Mouse (Mus musculus): ENCODE results near the gene Galc. TPM values are rescaled to one million over a fixed set of nuclear protein-coding genes. Genes with fewer than 3 reads are reported as not detected.

Galc gene
- total and polyA plus RNA-seq, 3 experiments = not detected

DNA sequence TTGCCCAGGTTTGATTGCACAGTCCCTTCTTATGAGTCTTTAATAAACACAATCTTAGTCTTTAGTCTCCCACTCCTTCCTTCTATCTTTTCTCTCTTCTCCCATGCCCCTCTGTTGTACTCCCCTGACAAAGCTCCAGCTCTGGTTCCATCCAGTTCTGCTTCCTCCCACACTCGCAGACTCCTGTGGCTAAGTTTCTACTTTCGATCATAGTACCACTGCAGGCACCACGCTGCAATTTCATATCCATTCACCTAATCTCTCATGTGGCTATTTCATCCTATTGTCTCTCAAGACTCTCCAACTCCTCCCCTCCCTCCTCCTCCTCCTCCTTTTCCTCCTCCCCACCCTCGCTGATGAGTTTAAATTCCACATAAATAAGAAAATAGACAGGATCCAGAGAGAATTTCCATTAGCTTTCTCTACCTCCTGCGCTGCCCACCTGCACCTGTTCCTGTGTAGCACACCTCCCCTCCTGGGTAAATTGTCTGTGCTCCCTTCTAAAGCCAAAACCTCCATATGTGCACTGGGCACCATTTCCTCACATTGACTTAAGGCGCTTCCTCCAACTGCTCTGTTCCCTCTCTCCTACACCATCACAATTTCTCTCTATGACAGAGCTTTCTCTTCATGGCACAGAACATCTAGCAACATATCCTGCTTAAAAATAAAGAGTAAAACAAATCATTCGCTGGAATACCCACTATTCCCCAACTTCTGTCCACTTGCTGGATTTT, 48.1 kb upstream of the Galc start:
- no peak for DNase-seq (ENCODE audit: low read depth, low spot score)
- Histone ChIP-seq H3K9ac (ENCODE audit: control insufficient read depth, low read depth, low read length, poor library complexity, severe bottlenecking) (no peak overlapping the region), H3K4me1 (ENCODE audit: control insufficient read depth in 1 of 2, insufficient read depth in 2 of 2, low read length in 2 of 2) (no peaks in the 10 kb centered on the region), H3K36me3 (ENCODE audit: control insufficient read depth in 1 of 2, insufficient read depth in 2 of 2, low read length in 2 of 2) (no peaks in the 10 kb centered on the region), H3K79me2 (ENCODE audit: control insufficient read depth, insufficient read depth, low read length, poor library complexity) (no peaks in the 10 kb centered on the region), H3K27ac (ENCODE audit: control insufficient read depth, low read depth, low read length) (no peak overlapping the region), H3K9me3 (replicated peaks; ENCODE audit: insufficient read depth, low read length) (no peaks in the 10 kb centered on the region), H3K4me3 (ENCODE audit: control insufficient read depth in 1 of 2, insufficient read depth in 1 of 2, low read depth in 2 of 2, low read length in 2 of 2) (no peak overlapping the region), H3K27me3 (ENCODE audit: control insufficient read depth in 1 of 2, insufficient read depth in 2 of 2, low read length in 2 of 2) (no peaks in the 10 kb centered on the region)
- TF ChIP-seq E2F4 (IDR thresholded peaks at IDR 0.05; ENCODE audit: borderline replicate concordance, low read depth, low read length) (no peak), MEF2A (IDR thresholded peaks at IDR 0.05; ENCODE audit: extremely low read depth, insufficient replicate concordance, low read depth, low read length, poor library complexity, severe bottlenecking) (no peak), POLR2AphosphoS2 (IDR thresholded peaks at IDR 0.05; ENCODE audit: low read length) (no peak), POLR2A (IDR thresholded peaks at IDR 0.05; ENCODE audit: control insufficient read depth in 1 of 2, insufficient read depth in 1 of 2, low read depth in 1 of 2, low read length in 2 of 2, poor library complexity in 1 of 2) (no peak), SMC3 (IDR thresholded peaks at IDR 0.05; ENCODE audit: low read depth, low read length) (no peak), MYB (IDR thresholded peaks at IDR 0.05; ENCODE audit: low read depth, low read length) (no peak), MYC (IDR thresholded peaks at IDR 0.05; ENCODE audit: low read depth, low read length) (no peak), RCOR1 (IDR thresholded peaks at IDR 0.05; ENCODE audit: low read depth, low read length) (no peak), MAFK (IDR thresholded peaks at IDR 0.05; ENCODE audit: borderline replicate concordance, low read depth, low read length) (no peak), POLR2AphosphoS5 (IDR thresholded peaks at IDR 0.05; ENCODE audit: borderline replicate concordance, low read depth, low read length) (no peak), JUND (IDR thresholded peaks at IDR 0.05; ENCODE audit: low read depth, low read length) (no peak), EP300 (IDR thresholded peaks at IDR 0.05; ENCODE audit: low read depth in 1 of 2, low read length in 2 of 2) (no peak), RAD21 (IDR thresholded peaks at IDR 0.05; ENCODE audit: low read depth, low read length) (no peak), NRF1 (IDR thresholded peaks at IDR 0.05; ENCODE audit: insufficient read depth, low read depth, low read length, poor library complexity, severe bottlenecking) (no peak), NELFE (IDR thresholded peaks at IDR 0.05; ENCODE audit: low read depth, low read length) (no peak), KAT2A (conservative IDR thresholded peaks at IDR 0.05; ENCODE audit: low read depth, low read length) (no peak)

DNA sequence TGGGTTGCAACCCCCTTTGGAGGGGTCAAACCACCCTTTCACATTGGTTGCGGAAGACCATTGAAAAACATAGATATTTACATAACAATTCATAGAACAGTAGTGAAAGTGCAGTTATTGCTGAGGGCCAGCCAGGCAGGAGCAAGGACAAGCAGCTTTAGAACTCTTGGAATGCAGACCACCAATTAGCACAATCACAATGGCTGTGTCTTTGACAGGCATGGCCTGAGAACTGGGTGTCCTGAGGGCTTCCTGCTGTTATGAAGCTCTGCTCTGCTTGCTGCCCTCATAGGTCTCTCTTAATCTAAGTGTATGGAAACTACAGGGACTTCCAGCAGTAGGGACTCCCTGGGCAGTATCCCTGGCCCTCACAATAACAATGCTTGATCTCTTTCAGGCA, 43.8 kb upstream of the Galc start:
- Histone ChIP-seq H3K27me3 (ENCODE audit: control insufficient read depth in 1 of 2, insufficient read depth in 2 of 2, low read length in 2 of 2) (no peaks in the 10 kb centered on the region), H3K27ac (ENCODE audit: control insufficient read depth, low read depth, low read length) (no peak overlapping the region), H3K4me3 (ENCODE audit: control insufficient read depth in 1 of 2, insufficient read depth in 1 of 2, low read depth in 2 of 2, low read length in 2 of 2) (no peak overlapping the region), H3K4me1 (ENCODE audit: control insufficient read depth in 1 of 2, insufficient read depth in 2 of 2, low read length in 2 of 2) (no peaks in the 10 kb centered on the region), H3K9ac (ENCODE audit: control insufficient read depth, low read depth, low read length, poor library complexity, severe bottlenecking) (no peak overlapping the region), H3K9me3 (replicated peaks; ENCODE audit: insufficient read depth, low read length) (no peaks in the 10 kb centered on the region), H3K36me3 (ENCODE audit: control insufficient read depth in 1 of 2, insufficient read depth in 2 of 2, low read length in 2 of 2) (no peaks in the 10 kb centered on the region), H3K79me2 (ENCODE audit: control insufficient read depth, insufficient read depth, low read length, poor library complexity) (no peaks in the 10 kb centered on the region)
- TF ChIP-seq SMC3 (IDR thresholded peaks at IDR 0.05; ENCODE audit: low read depth, low read length) (no peak), ELF1 (IDR thresholded peaks at IDR 0.05; ENCODE audit: low read depth, low read length) (no peak), EP300 (IDR thresholded peaks at IDR 0.05; ENCODE audit: low read depth in 1 of 2, low read length in 2 of 2) (no peak), RCOR1 (IDR thresholded peaks at IDR 0.05; ENCODE audit: low read depth, low read length) (no peak), NELFE (IDR thresholded peaks at IDR 0.05; ENCODE audit: low read depth, low read length) (no peak), POLR2AphosphoS2 (IDR thresholded peaks at IDR 0.05; ENCODE audit: low read length) (no peak), RAD21 (IDR thresholded peaks at IDR 0.05; ENCODE audit: low read depth, low read length) (no peak), CHD2 (IDR thresholded peaks at IDR 0.05; ENCODE audit: low read length) (no peak), SIN3A (IDR thresholded peaks at IDR 0.05; ENCODE audit: low read length) (no peak), MAZ (IDR thresholded peaks at IDR 0.05; ENCODE audit: low read depth, low read length) (no peak), NRF1 (IDR thresholded peaks at IDR 0.05; ENCODE audit: insufficient read depth, low read depth, low read length, poor library complexity, severe bottlenecking) (no peak), CHD1 (IDR thresholded peaks at IDR 0.05; ENCODE audit: low read depth, low read length) (no peak), KAT2A (conservative IDR thresholded peaks at IDR 0.05; ENCODE audit: low read depth, low read length) (no peak), E2F4 (IDR thresholded peaks at IDR 0.05; ENCODE audit: borderline replicate concordance, low read depth, low read length) (no peak), USF2 (IDR thresholded peaks at IDR 0.05; ENCODE audit: borderline replicate concordance in 1 of 2, insufficient read depth in 1 of 2, low read depth in 1 of 2, low read length in 2 of 2) (no peak), MAFK (IDR thresholded peaks at IDR 0.05; ENCODE audit: borderline replicate concordance, low read depth, low read length) (no peak), TCF12 (IDR thresholded peaks at IDR 0.05; ENCODE audit: low read depth, low read length) (no peak), ETS1 (IDR thresholded peaks at IDR 0.05; ENCODE audit: low read depth, low read length) (no peak), ZNF384 (IDR thresholded peaks at IDR 0.05; ENCODE audit: low read depth, low read length) (no peak)
- no peak for DNase-seq (ENCODE audit: low read depth, low spot score)

All from MEL (cell line).